Mouse (Mus musculus) erythroblast, embryonic 14.5 days (primary cell): ENCODE data around the gene Gm13691. TPM values are rescaled to one million over a fixed set of nuclear protein-coding genes. Genes with fewer than 3 reads are reported as not detected.
"Not testable (repeated sequence)": the region's sequence is repeated elsewhere in the genome, so short reads cannot be mapped to it uniquely, and the experiment has no call there.

ENCODE experiments used
- H3K27me3 ChIP-seq: 2 replicates; pipeline ENCODE4 v1.6.1; 2012; ENCODE audit warnings: inconsistent platforms; ENCODE audit not compliant: control insufficient read depth
- H3K36me3 ChIP-seq: 2 replicates; pipeline ENCODE4 v1.6.1; 2012; ENCODE audit warnings: mild to moderate bottlenecking, inconsistent platforms; ENCODE audit not compliant: control insufficient read depth
- H3K4me1 ChIP-seq: 2 replicates; pipeline ENCODE4 v1.6.1; 2012; ENCODE audit warnings: inconsistent platforms; ENCODE audit not compliant: control insufficient read depth
- H3K4me3 ChIP-seq: replicated peaks from 2 replicates; pipeline ENCODE3; 2012; ENCODE audit warnings: moderate library complexity, mild to moderate bottlenecking, inconsistent platforms
- H3K9me3 ChIP-seq: 2 replicates; pipeline ENCODE4 v1.6.1; 2012; ENCODE audit warnings: low read length, inconsistent platforms, mixed read lengths; ENCODE audit not compliant: control insufficient read depth
- GATA1 ChIP-seq: IDR thresholded peaks from 2 replicates; pipeline ENCODE4 v1.6.1; 2012; ENCODE audit warnings: low read length, inconsistent platforms, mixed read lengths
- TAL1 ChIP-seq: IDR thresholded peaks from 3 replicates; pipeline ENCODE4 v1.6.1; 2012; ENCODE audit warnings: low read length, inconsistent platforms, mixed read lengths
- polyA plus RNA-seq: library from polyadenylated mRNA; stranded (reverse); fragments of >175 nt; gene quantifications from 2 replicates; pipeline ENCODE4 v1.2.3, GENCODE M21; 2012

Gm13691 gene
- polyA plus RNA-seq, 1 experiment: 0.11 TPM

- no peak for TF ChIP-seq GATA1
- TF ChIP-seq TAL1: no peak
- Histone ChIP-seq H3K36me3 (no peaks in the 10 kb centered on the region), H3K4me3 (no peak overlapping the region), H3K4me1 (peaks cover 4% of the 10 kb centered on the region), H3K9me3 (no peaks in the 10 kb centered on the region), H3K27me3 (no peaks in the 10 kb centered on the region)
Observed at GRCm38 (mm10) chr2:84032505-84032904, 42.2 kb downstream of the Gm13691 start.

GRCm38 (mm10) chr2:84035997-84036396 is 45.6 kb downstream of the Gm13691 start:
- Histone ChIP-seq H3K4me3 (no peak overlapping the region), H3K36me3 (no peaks in the 10 kb centered on the region), H3K4me1 (peaks cover 9% of the 10 kb centered on the region), H3K9me3 (no peaks in the 10 kb centered on the region), H3K27me3 (no peaks in the 10 kb centered on the region)
- TF ChIP-seq TAL1 (no peak), GATA1 (no peak)

- peaks cover 9% of the 10 kb centered on the region for H3K4me1 ChIP-seq
- no peaks in the 10 kb centered on the region for H3K27me3 ChIP-seq
- TF ChIP-seq GATA1 (no peak), TAL1 (no peak)
Observed at GRCm38 (mm10) chr2:84037304-84037703, 47.0 kb downstream of the Gm13691 start.

GRCm38 (mm10) chr2:84037943-84038342 is 47.6 kb downstream of the Gm13691 start:
- H3K27me3 ChIP-seq, H3K4me3 ChIP-seq, H3K36me3 ChIP-seq, H3K4me1 ChIP-seq, H3K9me3 ChIP-seq: not testable (repeated sequence)

More at GRCm38 (mm10) chr2:84037304-84037703, 47.0 kb downstream of the Gm13691 start:
- Histone ChIP-seq H3K36me3 (no peaks in the 10 kb centered on the region), H3K9me3 (no peaks in the 10 kb centered on the region), H3K4me3 (no peak overlapping the region)

- no peak overlapping the region for H3K4me3 ChIP-seq
- no peaks in the 10 kb centered on the region for H3K9me3 ChIP-seq
- no peaks in the 10 kb centered on the region for H3K36me3 ChIP-seq
- H3K27me3 ChIP-seq: no peaks in the 10 kb centered on the region
- no peak for TF ChIP-seq TAL1
- TF ChIP-seq GATA1: no peak
- H3K4me1 ChIP-seq: peaks cover 8% of the 10 kb centered on the region
Observed at GRCm38 (mm10) chr2:84039277-84039676, 48.9 kb downstream of the Gm13691 start.

Other genes with a start within 250 kb of the Gm13691 start
- gene Fam171b, start 177.9 kb upstream of the Gm13691 start, polyA plus RNA-seq: 0.01 TPM in 1 of 2 replicates, not detected in the other
- gene Zswim2, start 49.3 kb upstream of the Gm13691 start, polyA plus RNA-seq: not detected in 2 replicates
- gene Gm13698, start 34.9 kb upstream of the Gm13691 start, polyA plus RNA-seq: 0.05 and 0.11 TPM in 2 replicates
- 0.05 and 0.11 TPM in 2 replicates for gene Gm13693, start 29.1 kb upstream of the Gm13691 start, polyA plus RNA-seq
- not detected in 2 replicates for gene Gm13695, start 23.2 kb upstream of the Gm13691 start, polyA plus RNA-seq
- 0.05 and 0.11 TPM in 2 replicates for gene Gm13696, start 17.4 kb upstream of the Gm13691 start, polyA plus RNA-seq
- gene Gm13694, start 11.6 kb upstream of the Gm13691 start, polyA plus RNA-seq: 0.05 and 0.11 TPM in 2 replicates
- 0.05 and 0.11 TPM in 2 replicates for gene Gm13697, start 5.8 kb upstream of the Gm13691 start, polyA plus RNA-seq